Mouse (Mus musculus) cerebellum, postnatal 4 days (tissue): Measurements from ENCODE around the gene Lrrc8b.

Source experiments
- DNase-seq, 2 experiments: peaks; one replicate each; pipeline ENCODE4 v3.0.0; 2022; ENCODE audit warnings: low spot score in 2 of 2, mixed read lengths in 1 of 2

Gene Lrrc8b

GRCm38 (mm10) chr5:105415198-105415791 is at the start of gene Lrrc8b:
TSS of gene Lrrc8b (plus strand) at chr5:105415775.
- DNase-seq = peak; percentile 54 to 80

- no peak for DNase-seq
Observed at GRCm38 (mm10) chr5:105381482-105381881, 34.1 kb upstream of the Lrrc8b start.

GRCm38 (mm10) chr5:105390346-105390745 is 25.2 kb upstream of the Lrrc8b start:
- no peak for DNase-seq

GRCm38 (mm10) chr5:105393731-105394130 is 21.8 kb upstream of the Lrrc8b start:
- no peak for DNase-seq

GRCm38 (mm10) chr5:105395188-105395587 is 20.4 kb upstream of the Lrrc8b start:
- no peak for DNase-seq

GRCm38 (mm10) chr5:105398966-105399365 is 16.6 kb upstream of the Lrrc8b start:
- DNase-seq = no peak

- DNase-seq = peak; percentile 64 to 76
Observed at GRCm38 (mm10) chr5:105399631-105400423, 15.7 kb upstream of the Lrrc8b start.

GRCm38 (mm10) chr5:105400424-105401375 is 14.9 kb upstream of the Lrrc8b start:
- no peak for DNase-seq

GRCm38 (mm10) chr5:105401536-105401935 is 14.0 kb upstream of the Lrrc8b start:
- DNase-seq = no peak

- DNase-seq = peak; percentile 67 to 81
Observed at GRCm38 (mm10) chr5:105404961-105405360, 10.6 kb upstream of the Lrrc8b start.

- no peak for DNase-seq
Observed at GRCm38 (mm10) chr5:105407661-105408060, 7.9 kb upstream of the Lrrc8b start.

- no peak for DNase-seq
Observed at GRCm38 (mm10) chr5:105409092-105409491, 6.5 kb upstream of the Lrrc8b start.

- no peak for DNase-seq
Observed at GRCm38 (mm10) chr5:105410521-105411293, 4.9 kb upstream of the Lrrc8b start.

- no peak for DNase-seq
Observed at GRCm38 (mm10) chr5:105411294-105411570, 4.3 kb upstream of the Lrrc8b start.

- DNase-seq = no peak
Observed at GRCm38 (mm10) chr5:105411768-105412167, 3.8 kb upstream of the Lrrc8b start.

GRCm38 (mm10) chr5:105412634-105413033 is 2.9 kb upstream of the Lrrc8b start:
- no peak for DNase-seq

- DNase-seq = no peak
Observed at GRCm38 (mm10) chr5:105414341-105415120, 1.0 kb upstream of the Lrrc8b start.

- DNase-seq = no peak
Observed at GRCm38 (mm10) chr5:105415951-105416675, 538 bp downstream of the Lrrc8b start.

- DNase-seq = no peak
Observed at GRCm38 (mm10) chr5:105417217-105417616, 1.6 kb downstream of the Lrrc8b start.

GRCm38 (mm10) chr5:105418364-105418763 is 2.8 kb downstream of the Lrrc8b start:
- DNase-seq = no peak
